Mouse (Mus musculus): Measurements from ENCODE around the gene Ywhag.

The Ywhag gene

GRCm38 (mm10) chr5:135951660-135952059 lies 17.2 kb upstream of the Ywhag start:
- no peak for DNase-seq (ENCODE audit: low spot score in 2 of 2)

- DNase-seq (ENCODE audit: low spot score in 2 of 2) = no peak
Observed at GRCm38 (mm10) chr5:135950710-135951412, 16.4 kb upstream of the Ywhag start.

GRCm38 (mm10) chr5:135946621-135947020 lies 12.2 kb upstream of the Ywhag start:
- no peak for DNase-seq (ENCODE audit: low spot score in 2 of 2)

GRCm38 (mm10) chr5:135945916-135946408 lies 11.5 kb upstream of the Ywhag start:
- no peak for DNase-seq (ENCODE audit: low spot score in 2 of 2)

- DNase-seq (ENCODE audit: low spot score in 2 of 2) = no peak
Observed at GRCm38 (mm10) chr5:135942710-135943109, 8.3 kb upstream of the Ywhag start.

- DNase-seq (ENCODE audit: low spot score in 2 of 2) = no peak
Observed at GRCm38 (mm10) chr5:135940587-135940986, 6.2 kb upstream of the Ywhag start.

GRCm38 (mm10) chr5:135935641-135936190 lies 1.3 kb upstream of the Ywhag start:
- DNase-seq (ENCODE audit: low spot score in 2 of 2) = no peak

GRCm38 (mm10) chr5:135935176-135935523 lies 734 bp upstream of the Ywhag start:
- no peak for DNase-seq (ENCODE audit: low spot score in 2 of 2)

GRCm38 (mm10) chr5:135933900-135934441 lies 445 bp downstream of the Ywhag start:
- peak in 1 of 2 experiments; percentile 60 for DNase-seq (ENCODE audit: low spot score in 2 of 2)

- no peak for DNase-seq (ENCODE audit: low spot score in 2 of 2)
Observed at GRCm38 (mm10) chr5:135933222-135933899, 1.1 kb downstream of the Ywhag start.

- DNase-seq (ENCODE audit: low spot score in 2 of 2) = no peak
Observed at GRCm38 (mm10) chr5:135932359-135932758, 2.1 kb downstream of the Ywhag start.

- DNase-seq (ENCODE audit: low spot score in 2 of 2) = no peak
Observed at GRCm38 (mm10) chr5:135931526-135931925, 2.9 kb downstream of the Ywhag start.

- no peak for DNase-seq (ENCODE audit: low spot score in 2 of 2)
Observed at GRCm38 (mm10) chr5:135929685-135930424, 4.6 kb downstream of the Ywhag start.

- DNase-seq (ENCODE audit: low spot score in 2 of 2) = no peak
Observed at GRCm38 (mm10) chr5:135923901-135924300, 10.5 kb downstream of the Ywhag start.

GRCm38 (mm10) chr5:135919902-135920301 lies 14.5 kb downstream of the Ywhag start:
- DNase-seq (ENCODE audit: low spot score in 2 of 2) = no peak

GRCm38 (mm10) chr5:135918593-135918992 lies 15.8 kb downstream of the Ywhag start:
- no peak for DNase-seq (ENCODE audit: low spot score in 2 of 2)

GRCm38 (mm10) chr5:135918059-135918437 lies 16.4 kb downstream of the Ywhag start:
- no peak for DNase-seq (ENCODE audit: low spot score in 2 of 2)

GRCm38 (mm10) chr5:135917327-135918058 lies 16.9 kb downstream of the Ywhag start:
- DNase-seq (ENCODE audit: low spot score in 2 of 2) = no peak

GRCm38 (mm10) chr5:135916601-135917000 lies 17.8 kb downstream of the Ywhag start:
- DNase-seq (ENCODE audit: low spot score in 2 of 2) = no peak

GRCm38 (mm10) chr5:135916051-135916565 lies 18.3 kb downstream of the Ywhag start:
- DNase-seq (ENCODE audit: low spot score in 2 of 2) = no peak

GRCm38 (mm10) chr5:135914156-135914555 lies 20.3 kb downstream of the Ywhag start:
- no peak for DNase-seq (ENCODE audit: low spot score in 2 of 2)
